Mouse (Mus musculus): ENCODE measurements around the gene Nrxn2. TPM values are rescaled to one million over a fixed set of nuclear protein-coding genes. Genes with fewer than 3 reads are reported as not detected.

Nrxn2 gene
- 0.47 and 1.1 TPM in 2 replicates for polyA plus RNA-seq (2014; fragmentation: Nextera tagmentation; extraction: Ambion mirVana)

DNA sequence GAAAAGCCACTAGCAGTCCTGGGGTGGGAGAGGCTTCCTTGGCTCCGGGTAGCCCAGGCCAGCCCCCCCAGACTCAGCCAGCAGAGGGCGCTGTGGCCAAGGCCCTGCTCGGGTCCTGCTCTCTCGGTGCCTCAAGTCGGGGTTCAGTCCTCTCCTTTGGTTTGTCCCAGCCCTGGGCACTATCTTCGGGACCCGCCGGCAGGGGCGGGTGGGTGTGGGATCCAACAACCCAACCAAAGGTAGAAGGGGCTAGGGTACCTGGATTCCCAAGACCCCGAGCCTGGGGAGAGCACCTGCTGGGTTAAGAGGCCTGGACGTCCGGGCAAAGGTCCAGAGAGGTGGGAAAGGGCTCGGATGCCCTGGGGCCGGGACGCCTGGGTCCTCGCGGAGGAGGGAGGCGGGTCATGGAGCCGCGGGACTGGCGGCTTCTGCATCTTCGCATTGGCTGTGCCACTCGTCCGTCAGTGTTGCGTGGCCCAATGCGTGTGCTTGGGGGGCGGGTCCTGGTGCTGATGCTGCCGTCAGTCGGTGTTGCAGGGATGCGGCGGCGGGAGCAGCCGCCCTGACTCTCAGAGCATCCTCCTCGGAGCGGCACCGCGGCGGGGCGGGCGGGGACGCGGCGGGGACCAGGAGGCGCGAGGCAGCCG lies at the start of gene Nrxn2:
Nrxn2 (plus strand) TSS at position 499 of the 647 bp plus-strand sequence.
- under 1% methylated on average over 46 of the region's 46 CpGs for WGBS
- peak; percentile 90 for TF ChIP-seq CTCF (IDR thresholded peaks at IDR 0.05; ENCODE audit: low read depth)
- no peak within 1 kb of the TSS for H3K27ac ChIP-seq (ENCODE audit: low read depth)
- ATAC-seq (ENCODE audit: insufficient read depth) = peak; percentile 87
- peaks cover 45% of the 10 kb centered on the region for H3K27me3 ChIP-seq (ENCODE audit: insufficient read depth, low read length)
- peak within 1 kb of the TSS; percentile 45 for H3K4me3 ChIP-seq (ENCODE audit: low read depth, low read length)
- peak within 1 kb of the TSS; percentile 91 for H3K4me2 ChIP-seq
- DNase-seq = peak; percentile 92
- H3K9me3 ChIP-seq (ENCODE audit: low read depth, low read length) = no peaks in the 10 kb centered on the region
- no peaks in the 10 kb centered on the region for H3K36me3 ChIP-seq (ENCODE audit: insufficient read depth)
- H3K9ac ChIP-seq = peak within 1 kb of the TSS; percentile 34; the same call in 1 of the 2 replicates
- H3K4me1 ChIP-seq (ENCODE audit: insufficient read depth) = peaks cover 3% of the 10 kb centered on the region; the same call in 1 of the 2 replicates

DNA sequence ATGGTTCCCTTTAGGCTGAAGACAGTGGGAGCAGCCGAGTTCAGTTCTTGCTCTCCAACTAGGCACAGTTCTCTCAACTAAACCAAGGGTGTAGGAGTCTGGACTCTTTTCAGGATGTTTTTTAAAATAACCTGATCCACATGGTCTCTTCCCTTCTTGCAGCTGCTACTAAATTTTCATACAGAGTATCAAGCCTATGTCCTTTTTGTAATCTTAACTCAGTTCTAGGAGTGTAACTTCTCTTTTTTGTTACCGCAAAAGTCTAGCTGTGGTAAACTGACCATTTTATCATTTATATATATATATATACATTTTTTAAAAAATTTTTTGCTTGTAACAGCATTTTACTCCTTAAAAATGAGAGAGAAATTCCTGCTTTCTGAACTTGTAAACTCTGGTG lies 48.4 kb upstream of the Nrxn2 start:
- no peak overlapping the region for H3K9ac ChIP-seq
- H3K27me3 ChIP-seq (ENCODE audit: insufficient read depth, low read length) = no peaks in the 10 kb centered on the region
- no peak for TF ChIP-seq CTCF (IDR thresholded peaks at IDR 0.05; ENCODE audit: low read depth)
- H3K4me1 ChIP-seq (ENCODE audit: insufficient read depth) = peaks cover under 1% of the 10 kb centered on the region; the same call in 1 of the 2 replicates
- ATAC-seq (ENCODE audit: insufficient read depth) (no peak), DNase-seq (no peak)
- H3K4me2 ChIP-seq = no peak overlapping the region
- H3K9me3 ChIP-seq (ENCODE audit: low read depth, low read length) = no peaks in the 10 kb centered on the region
- no peak overlapping the region for H3K27ac ChIP-seq (ENCODE audit: low read depth)
- 87% methylated on average over 2 of the region's 2 CpGs for WGBS
- H3K36me3 ChIP-seq (ENCODE audit: insufficient read depth) = peaks cover 99% of the 10 kb centered on the region
- no peak overlapping the region for H3K4me3 ChIP-seq (ENCODE audit: low read depth, low read length)

DNA sequence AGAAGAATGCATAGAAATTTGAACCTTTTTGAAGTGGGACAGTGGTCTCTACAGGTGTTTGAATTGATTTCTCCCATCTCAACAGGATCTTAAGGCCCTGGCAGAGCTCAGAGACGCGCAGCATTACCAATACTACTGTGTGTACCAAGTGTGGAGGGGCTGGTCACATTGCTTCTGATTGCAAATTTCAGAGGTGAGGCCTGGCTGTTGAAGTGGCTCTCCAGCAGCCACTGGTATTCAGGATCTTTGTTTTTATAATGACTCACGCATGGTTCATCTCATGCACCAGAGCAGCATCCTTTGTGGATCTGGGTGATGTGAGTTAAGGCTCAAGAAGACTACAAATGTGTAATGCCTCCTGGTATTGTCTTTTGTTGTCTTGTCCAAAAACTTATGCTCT lies 46.1 kb upstream of the Nrxn2 start:
- TF ChIP-seq CTCF (IDR thresholded peaks at IDR 0.05; ENCODE audit: low read depth) = no peak
- Histone ChIP-seq H3K27ac (ENCODE audit: low read depth) (no peak overlapping the region), H3K9me3 (ENCODE audit: low read depth, low read length) (no peaks in the 10 kb centered on the region), H3K27me3 (ENCODE audit: insufficient read depth, low read length) (no peaks in the 10 kb centered on the region), H3K4me3 (ENCODE audit: low read depth, low read length) (no peak overlapping the region), H3K9ac (no peak overlapping the region), H3K4me1 (ENCODE audit: insufficient read depth) (no peaks in the 10 kb centered on the region), H3K36me3 (ENCODE audit: insufficient read depth) (peaks cover 99% of the 10 kb centered on the region), H3K4me2 (no peak overlapping the region)
- no peak for ATAC-seq (ENCODE audit: insufficient read depth)
- no peak for DNase-seq
- WGBS = 77% methylated on average over 3 of the region's 3 CpGs

DNA sequence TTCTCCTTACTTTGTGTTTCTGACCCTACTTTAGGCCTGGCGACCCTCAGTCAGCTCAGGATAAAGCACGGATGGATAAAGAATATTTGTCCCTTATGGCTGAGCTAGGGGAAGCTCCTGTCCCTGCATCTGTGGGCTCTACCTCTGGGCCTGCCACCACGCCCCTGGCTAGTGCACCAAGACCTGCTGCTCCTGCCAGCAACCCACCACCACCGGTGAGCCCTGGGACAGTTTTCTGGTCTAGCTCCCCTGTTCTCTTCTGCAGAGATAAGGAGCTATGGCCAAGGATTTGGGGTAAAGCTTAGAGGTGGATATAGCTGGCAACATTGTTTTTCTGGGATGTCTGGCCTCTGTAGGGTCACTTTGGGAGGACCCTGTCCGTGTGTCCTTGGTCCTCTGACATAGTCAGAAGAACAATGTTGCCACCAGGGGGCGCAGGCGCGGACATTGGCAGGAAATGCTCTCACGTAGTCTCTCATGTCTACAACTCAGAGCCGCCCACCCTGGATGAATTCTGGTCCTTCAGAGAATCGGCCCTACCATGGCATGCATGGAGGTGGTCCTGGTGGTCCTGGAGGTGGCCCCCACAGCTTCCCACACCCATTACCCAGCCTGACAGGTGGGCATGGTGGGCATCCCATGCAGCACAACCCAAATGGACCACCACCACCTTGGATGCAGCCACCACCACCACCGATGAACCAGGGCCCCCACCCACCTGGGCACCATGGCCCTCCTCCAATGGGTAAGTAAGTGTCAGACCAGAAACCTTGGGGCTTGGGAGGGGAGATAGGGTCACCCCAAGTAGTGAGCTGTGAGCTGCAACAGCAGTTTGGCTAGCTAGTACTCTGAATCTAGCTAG lies 44.8 kb upstream of the Nrxn2 start:
- WGBS = 60% methylated on average over 12 of the region's 12 CpGs
- DNase-seq = peak; percentile 91
- peaks cover 99% of the 10 kb centered on the region for H3K36me3 ChIP-seq (ENCODE audit: insufficient read depth)

DNA sequence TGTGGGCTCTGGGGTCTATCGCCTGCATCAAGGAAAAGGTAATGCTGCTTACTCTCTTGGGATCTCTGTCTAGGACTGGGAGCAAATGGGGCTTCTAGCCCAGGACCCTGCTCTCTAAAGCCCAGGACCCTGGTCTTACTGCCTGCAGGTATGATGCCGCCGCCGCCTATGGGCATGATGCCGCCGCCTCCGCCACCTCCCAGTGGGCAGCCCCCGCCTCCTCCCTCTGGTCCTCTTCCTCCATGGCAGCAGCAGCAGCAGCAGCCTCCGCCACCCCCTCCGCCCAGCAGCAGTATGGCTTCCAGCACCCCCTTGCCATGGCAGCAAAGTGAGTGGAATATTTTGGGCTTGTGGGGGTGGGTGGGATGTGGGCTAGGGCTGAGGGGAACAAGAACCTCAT lies 44.0 kb upstream of the Nrxn2 start:
- WGBS = 96% methylated on average over 10 of the region's 10 CpGs
- no peak for TF ChIP-seq CTCF (IDR thresholded peaks at IDR 0.05; ENCODE audit: low read depth)
- no peak for DNase-seq

More for the DNA sequence above, 44.8 kb upstream of the Nrxn2 start:
- no peak overlapping the region for H3K4me3 ChIP-seq (ENCODE audit: low read depth, low read length)
- no peaks in the 10 kb centered on the region for H3K9me3 ChIP-seq (ENCODE audit: low read depth, low read length)
- H3K27me3 ChIP-seq (ENCODE audit: insufficient read depth, low read length) = no peaks in the 10 kb centered on the region
- H3K9ac ChIP-seq = no peak overlapping the region
- no peak overlapping the region for H3K4me2 ChIP-seq
- TF ChIP-seq CTCF (IDR thresholded peaks at IDR 0.05; ENCODE audit: low read depth) = peak; percentile 84
- no peaks in the 10 kb centered on the region for H3K4me1 ChIP-seq (ENCODE audit: insufficient read depth)
- no peak for ATAC-seq (ENCODE audit: insufficient read depth)
- H3K27ac ChIP-seq (ENCODE audit: low read depth) = no peak overlapping the region

DNA sequence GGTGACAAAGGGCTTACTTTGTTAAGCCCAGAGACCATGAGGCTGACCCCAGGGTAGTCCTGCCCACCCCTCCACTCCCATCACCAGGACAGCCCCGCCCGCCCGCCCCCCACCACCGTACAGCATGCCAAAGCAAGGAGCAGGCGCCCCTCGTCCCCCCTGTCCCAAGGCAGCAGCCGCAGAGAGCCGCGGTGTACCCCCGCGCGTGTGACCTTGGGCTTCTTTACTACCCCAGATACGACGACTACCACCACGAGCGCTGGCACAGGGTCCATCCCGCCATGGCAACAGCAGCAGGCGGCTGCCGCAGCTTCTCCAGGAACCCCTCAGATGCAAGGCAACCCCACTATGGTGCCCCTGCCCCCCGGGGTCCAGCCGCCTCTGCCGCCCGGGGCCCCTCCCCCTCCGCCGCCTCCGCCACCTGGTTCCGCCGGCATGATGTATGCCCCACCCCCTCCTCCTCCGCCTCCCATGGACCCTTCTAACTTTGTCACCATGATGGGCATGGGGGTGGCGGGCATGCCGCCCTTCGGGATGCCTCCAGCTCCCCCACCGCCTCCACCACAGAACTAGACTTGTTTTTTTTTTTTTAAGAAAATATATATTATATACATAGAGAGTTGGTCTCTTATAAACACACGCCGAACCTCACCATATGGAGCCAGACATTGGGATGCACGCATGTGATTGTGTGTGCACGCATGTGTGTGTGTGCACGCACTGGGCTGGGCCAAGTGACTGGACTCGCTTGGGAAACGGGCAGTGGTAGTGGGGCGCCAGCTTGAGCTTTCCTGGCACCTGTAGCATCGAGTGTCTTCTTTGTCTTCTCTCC lies 42.9 kb upstream of the Nrxn2 start:
- Histone ChIP-seq H3K4me3 (ENCODE audit: low read depth, low read length) (no peak overlapping the region), H3K9ac (no peak overlapping the region), H3K4me1 (ENCODE audit: insufficient read depth) (no peaks in the 10 kb centered on the region), H3K4me2 (no peak overlapping the region), H3K27ac (ENCODE audit: low read depth) (no peak overlapping the region), H3K27me3 (ENCODE audit: insufficient read depth, low read length) (no peaks in the 10 kb centered on the region), H3K36me3 (ENCODE audit: insufficient read depth) (peaks cover 97% of the 10 kb centered on the region), H3K9me3 (ENCODE audit: low read depth, low read length) (no peaks in the 10 kb centered on the region)
- no peak for ATAC-seq (ENCODE audit: insufficient read depth)
- DNase-seq = no peak
- 92% methylated on average over 42 of the region's 42 CpGs for WGBS
- TF ChIP-seq CTCF (IDR thresholded peaks at IDR 0.05; ENCODE audit: low read depth) = no peak

More for the DNA sequence above, 44.0 kb upstream of the Nrxn2 start:
- Histone ChIP-seq H3K4me3 (ENCODE audit: low read depth, low read length) (no peak overlapping the region), H3K4me1 (ENCODE audit: insufficient read depth) (no peaks in the 10 kb centered on the region), H3K9me3 (ENCODE audit: low read depth, low read length) (no peaks in the 10 kb centered on the region), H3K4me2 (no peak overlapping the region), H3K36me3 (ENCODE audit: insufficient read depth) (peaks cover 100% of the 10 kb centered on the region), H3K9ac (no peak overlapping the region), H3K27ac (ENCODE audit: low read depth) (no peak overlapping the region), H3K27me3 (ENCODE audit: insufficient read depth, low read length) (no peaks in the 10 kb centered on the region)
- no peak for ATAC-seq (ENCODE audit: insufficient read depth)
